Mouse (Mus musculus) c-Kit-positive CD71-positive TER-119-negative erythroid progenitor cells, embryonic 14.5 days (primary cell): ENCODE data around the gene Gm3149.
"Not testable (repeated sequence)": the region's sequence is repeated elsewhere in the genome, so short reads cannot be mapped to it uniquely, and the experiment has no call there.

ENCODE experiments used
- DNase-seq: peaks from one replicate; pipeline ENCODE4 v3.0.0-alpha.2; 2013; ENCODE audit warnings: low read depth

Gm3149 gene

DNA sequence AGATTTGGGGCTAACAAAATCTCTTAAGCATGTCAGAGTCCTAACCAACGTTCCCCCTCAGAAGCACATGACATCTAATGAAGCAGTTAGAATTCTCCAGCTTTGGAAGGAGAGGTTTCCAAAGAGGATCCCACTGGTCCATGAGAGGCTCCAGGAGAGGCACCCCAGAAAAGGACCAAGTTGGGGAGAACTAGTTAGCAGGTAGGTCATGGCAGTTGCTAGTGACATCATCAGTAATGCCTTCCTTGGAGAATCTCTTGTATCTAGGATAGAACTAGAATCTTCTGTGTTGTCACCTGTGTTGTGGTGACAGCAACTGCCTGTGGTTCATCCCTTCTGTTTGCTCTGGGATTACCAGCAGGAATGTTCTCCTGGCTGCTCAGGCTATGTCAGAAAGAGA, at the start of gene Gm3149:
TSS of gene Gm3149 (plus strand) at position 301 of the 400 bp plus-strand sequence.
- not testable (repeated sequence) for DNase-seq

DNA sequence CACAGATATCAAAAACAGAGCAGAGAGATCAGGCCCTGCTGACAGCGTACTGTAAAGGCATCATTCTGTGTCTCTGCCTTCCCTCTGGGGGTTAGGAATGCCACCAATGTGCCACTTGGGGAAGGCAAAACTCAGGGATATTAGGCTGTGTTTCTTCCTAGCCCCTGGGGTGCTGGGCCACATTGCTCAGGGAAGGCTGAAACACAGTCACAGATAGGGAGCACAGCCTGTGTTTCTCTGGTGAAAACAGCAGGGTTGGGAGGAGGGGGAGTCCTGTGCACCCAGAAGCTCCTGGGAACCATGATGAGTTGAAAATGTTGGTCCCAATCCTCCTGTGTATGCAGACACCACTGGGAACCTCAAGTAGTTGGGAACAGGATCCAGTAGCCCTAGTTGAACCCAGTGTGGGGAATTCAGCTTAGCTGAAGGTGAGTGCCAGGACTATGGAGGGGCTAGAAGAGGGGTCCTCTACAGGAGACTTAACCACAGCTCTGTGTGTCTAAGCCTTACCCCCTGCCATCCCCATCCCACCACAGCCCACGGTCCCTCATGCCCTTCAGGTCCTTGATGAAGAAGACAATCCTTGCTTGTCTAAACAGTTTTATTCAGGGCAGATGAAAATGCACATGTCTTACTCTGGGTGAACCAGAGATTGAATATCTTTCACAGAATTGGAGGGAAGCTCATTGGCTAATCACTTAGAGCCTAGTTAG, 47.7 kb upstream of the Gm3149 start:
- not testable (repeated sequence) for DNase-seq

- not testable (repeated sequence) for DNase-seq
These were observed 37.3 kb upstream of the Gm3149 start for GRCm38 (mm10) chr14:4279828-4280227.

- DNase-seq = not testable (repeated sequence)
These were observed 17.5 kb downstream of the Gm3149 start, which contains the start of gene 2610042L04Rik for GRCm38 (mm10) chr14:4334476-4335080. Gene 2610042L04Rik (plus strand): TSS chr14:4334763.

GRCm38 (mm10) chr14:4335506-4335905, 18.4 kb downstream of the Gm3149 start:
- DNase-seq = not testable (repeated sequence)

DNA sequence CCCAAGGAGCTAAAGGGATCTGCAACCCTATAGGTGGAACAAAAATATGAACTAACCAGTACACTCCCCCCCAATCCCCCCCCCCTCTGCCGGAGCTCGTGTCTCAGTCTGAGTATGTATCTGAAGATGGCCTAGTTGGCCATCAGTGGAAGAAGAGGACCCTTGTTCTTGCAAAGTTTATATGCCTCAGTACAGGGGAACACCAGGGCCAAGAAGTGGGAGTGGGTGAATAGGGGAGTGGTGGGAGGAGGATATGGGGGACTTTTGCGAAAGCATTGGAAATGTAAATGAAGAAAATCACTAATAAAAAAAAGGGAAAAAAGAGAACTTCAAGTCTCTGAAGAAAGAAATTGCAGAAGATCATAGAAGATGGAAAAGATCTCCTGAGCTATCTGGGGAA, 51.9 kb downstream of the Gm3149 start:
- DNase-seq = not testable (repeated sequence)

GRCm38 (mm10) chr14:4369691-4370090, 52.6 kb downstream of the Gm3149 start:
- DNase-seq = not testable (repeated sequence)
